Mouse (Mus musculus) ES-Bruce4 (cell line): ENCODE results near the gene Trpm2.

Source experiments
- CTCF ChIP-seq: IDR thresholded peaks from one replicate; pipeline ENCODE4 v1.8.1; 2011; ENCODE audit warnings: low read depth, low read length
- EP300 ChIP-seq: IDR thresholded peaks from 2 replicates; pipeline ENCODE4 v1.6.1; 2011; ENCODE audit warnings: low read depth, low read length; ENCODE audit not compliant: insufficient read depth
- POLR2A ChIP-seq: IDR thresholded peaks from one replicate; pipeline ENCODE4 v1.8.1; 2011; ENCODE audit warnings: low read length; ENCODE audit not compliant: insufficient read depth

DNA sequence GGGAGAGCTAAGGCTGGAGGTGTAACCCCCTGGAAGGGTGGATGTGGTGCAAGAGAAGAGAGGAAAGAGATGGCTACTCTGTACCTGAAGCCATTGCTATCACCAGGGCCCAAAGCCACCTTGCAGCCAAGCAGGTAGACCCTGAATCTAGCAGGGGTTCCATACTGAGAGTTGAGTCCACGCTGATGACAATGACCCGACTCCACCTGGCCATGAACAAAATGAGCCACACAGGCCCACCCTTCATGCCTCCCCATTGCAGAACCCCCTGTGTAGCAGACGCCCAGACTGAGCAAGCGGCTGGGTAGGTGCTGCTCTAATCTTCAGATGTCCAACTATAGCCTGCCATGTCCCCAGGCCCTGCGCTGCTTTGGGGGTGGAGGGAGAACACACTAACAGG, 15.4 kb upstream of the Trpm2 start:
- TF ChIP-seq EP300: no peak
- TF ChIP-seq POLR2A: no peak
- TF ChIP-seq CTCF: no peak
